Mouse (Mus musculus) lung, adult 2 months (tissue): ENCODE results near the gene Eno2.

Experiments used
- CTCF ChIP-seq: fragments of 200-500 bp; IDR thresholded peaks from 2 replicates; pipeline ENCODE4 v1.5.1; 2011; ENCODE audit warnings: mild to moderate bottlenecking, low read length, control low read depth; ENCODE audit not compliant: insufficient read depth
- POLR2A ChIP-seq: fragments of 200-500 bp; IDR thresholded peaks from 2 replicates; pipeline ENCODE4 v1.6.1; 2011; ENCODE audit warnings: low read depth, mild to moderate bottlenecking, control low read depth, low read length, borderline replicate concordance; ENCODE audit errors: extremely low read depth

GRCm38 (mm10) chr6:124779222-124779983 is 9.9 kb upstream of the Eno2 start, which contains the start of gene Lrrc23:
- no peak for TF ChIP-seq CTCF
- TF ChIP-seq POLR2A: no peak
